Mouse (Mus musculus) ES-Bruce4 (cell line): ENCODE data around the gene Tmem167b. TPM values are rescaled to one million over a fixed set of nuclear protein-coding genes. Genes with fewer than 3 reads are reported as not detected.
"Not testable (repeated sequence)": the region's sequence is repeated elsewhere in the genome, so short reads cannot be mapped to it uniquely, and the experiment has no call there.

Experiments used
- H3K27ac ChIP-seq: 2 replicates; pipeline ENCODE4 v1.5.1; 2012; ENCODE audit warnings: low read length, inconsistent platforms; ENCODE audit not compliant: insufficient read depth
- H3K27me3 ChIP-seq: 2 replicates; pipeline ENCODE4 v1.6.1; 2012; ENCODE audit warnings: mild to moderate bottlenecking, low read length, inconsistent platforms; ENCODE audit not compliant: control insufficient read depth, poor library complexity, insufficient read depth, severe bottlenecking
- H3K36me3 ChIP-seq: 2 replicates; pipeline ENCODE4 v1.6.1; 2012; ENCODE audit warnings: inconsistent platforms, mild to moderate bottlenecking, low read length, moderate library complexity; ENCODE audit not compliant: control insufficient read depth, poor library complexity, insufficient read depth, severe bottlenecking
- H3K4me1 ChIP-seq: one replicate; pipeline ENCODE4 v1.8.1; 2011; ENCODE audit warnings: low read length; ENCODE audit not compliant: control insufficient read depth, insufficient read depth
- H3K4me3 ChIP-seq: 2 replicates; pipeline ENCODE4 v1.5.1; 2011; ENCODE audit warnings: low read depth, mild to moderate bottlenecking, low read length
- H3K9ac ChIP-seq: 2 replicates; pipeline ENCODE4 v1.6.1; 2012; ENCODE audit warnings: low read depth, mild to moderate bottlenecking, inconsistent platforms; ENCODE audit not compliant: poor library complexity, severe bottlenecking
- H3K9me3 ChIP-seq: replicated peaks from 2 replicates; pipeline ENCODE4 v1.6.1; 2012; ENCODE audit warnings: mild to moderate bottlenecking, low read length, inconsistent platforms; ENCODE audit not compliant: control insufficient read depth, poor library complexity, insufficient read depth, severe bottlenecking
- CTCF ChIP-seq: IDR thresholded peaks from one replicate; pipeline ENCODE4 v1.8.1; 2011; ENCODE audit warnings: low read depth, low read length
- EP300 ChIP-seq: IDR thresholded peaks from 2 replicates; pipeline ENCODE4 v1.6.1; 2011; ENCODE audit warnings: low read depth, low read length; ENCODE audit not compliant: insufficient read depth
- POLR2A ChIP-seq: IDR thresholded peaks from one replicate; pipeline ENCODE4 v1.8.1; 2011; ENCODE audit warnings: low read length; ENCODE audit not compliant: insufficient read depth
- polyA plus RNA-seq: library from polyadenylated mRNA; stranded (reverse); fragments of >200 nt; gene quantifications from 2 replicates; pipeline ENCODE4 v1.2.4, GENCODE M21; 2011; ENCODE audit warnings: low read depth; ENCODE audit not compliant: missing spikeins, insufficient read depth, insufficient read length

Gene Tmem167b
- polyA plus RNA-seq, 1 experiment = 25.5 TPM

DNA sequence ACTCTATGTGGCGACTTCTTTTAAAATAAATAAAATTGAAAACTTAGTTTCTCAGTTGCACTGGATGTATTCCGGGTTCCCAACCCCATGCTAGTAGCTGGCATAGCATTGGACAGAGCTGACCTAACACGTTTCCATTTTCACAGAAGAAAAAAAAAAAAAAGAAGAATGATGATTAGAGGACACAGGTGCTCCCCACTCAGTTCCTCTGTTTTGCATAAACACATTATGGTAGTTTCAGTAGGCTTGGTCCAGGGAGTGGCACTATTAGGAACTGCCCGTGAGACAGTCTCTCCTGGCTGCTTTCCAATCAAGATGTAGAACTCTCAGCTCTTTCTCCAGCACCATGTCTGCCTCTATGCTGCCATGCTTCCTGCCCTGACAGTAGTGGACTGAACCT is 22.3 kb upstream of the Tmem167b start:
- H3K36me3 ChIP-seq = no peaks in the 10 kb centered on the region; the same call in 1 of the 2 replicates
- no peak overlapping the region for H3K27ac ChIP-seq
- no peak overlapping the region for H3K4me3 ChIP-seq
- no peaks in the 10 kb centered on the region for H3K4me1 ChIP-seq
- no peak overlapping the region for H3K9ac ChIP-seq
- H3K9me3 ChIP-seq = no peaks in the 10 kb centered on the region
- TF ChIP-seq EP300 = no peak
- TF ChIP-seq POLR2A = no peak
- no peak for TF ChIP-seq CTCF
- H3K27me3 ChIP-seq = no peaks in the 10 kb centered on the region; the same call in 1 of the 2 replicates

DNA sequence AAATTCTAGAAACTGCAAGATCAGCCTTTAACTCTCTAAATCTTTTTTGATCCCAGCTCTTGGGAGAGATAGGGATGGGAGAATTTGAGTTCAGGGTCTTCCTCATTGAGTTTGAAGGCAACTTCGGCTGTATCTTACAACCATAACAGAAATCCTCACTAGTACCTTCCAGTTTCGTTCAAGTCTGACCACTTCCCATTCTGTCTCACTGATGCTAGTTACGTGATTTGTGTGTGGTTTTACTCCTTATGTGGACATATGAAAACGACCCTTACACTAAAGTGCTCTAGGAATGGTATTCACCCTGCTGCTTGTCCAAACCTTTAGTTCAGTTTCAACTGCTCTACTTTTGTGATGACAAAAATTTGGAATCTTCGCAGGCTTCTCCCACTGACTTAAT is 11.8 kb upstream of the Tmem167b start:
- no peak overlapping the region for H3K9ac ChIP-seq

DNA sequence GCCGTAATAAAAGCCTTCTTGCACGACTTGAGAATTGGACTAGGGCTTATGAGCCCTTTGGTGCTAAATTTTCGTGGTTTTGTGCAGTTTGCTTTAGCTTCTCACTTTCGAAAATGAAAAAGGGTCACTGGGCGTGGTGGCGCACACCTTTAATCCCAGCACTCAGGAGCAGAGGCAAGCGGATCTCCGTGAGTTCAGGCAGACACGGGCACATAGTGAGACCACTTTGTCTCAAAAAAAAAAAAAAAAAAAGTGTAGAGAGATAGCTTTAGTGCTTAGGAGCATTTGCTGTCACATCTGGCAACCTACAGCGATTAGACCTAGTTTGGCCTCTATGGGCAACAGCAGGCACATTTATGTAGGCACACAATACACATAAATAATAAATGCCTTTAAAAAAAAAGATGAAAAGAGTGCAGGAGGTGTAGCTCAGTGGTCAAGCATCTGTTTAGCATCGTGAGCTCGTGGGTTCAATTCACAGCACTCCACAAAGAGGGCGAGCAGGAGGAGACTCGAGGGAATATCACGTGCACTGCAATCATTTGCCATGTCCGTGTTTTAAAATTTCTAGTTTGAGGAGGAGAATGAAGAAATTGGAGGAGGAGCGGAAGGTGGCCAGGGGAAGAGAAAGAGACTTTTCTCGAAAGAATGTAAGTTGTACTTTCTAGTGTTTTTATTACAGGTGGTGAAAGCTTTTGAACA is 10.2 kb upstream of the Tmem167b start:
- TF ChIP-seq POLR2A = no peak
- no peak for TF ChIP-seq EP300
- TF ChIP-seq CTCF = no peak
- H3K27ac ChIP-seq = no peak overlapping the region
- peak overlapping the region; percentile 87 for H3K9ac ChIP-seq
- no peaks in the 10 kb centered on the region for H3K27me3 ChIP-seq
- no peaks in the 10 kb centered on the region for H3K4me1 ChIP-seq
- peak overlapping the region; percentile 78 for H3K4me3 ChIP-seq
- H3K9me3 ChIP-seq = no peaks in the 10 kb centered on the region
- H3K36me3 ChIP-seq = no peaks in the 10 kb centered on the region; the same call in 1 of the 2 replicates

More for the DNA sequence above, 11.8 kb upstream of the Tmem167b start:
- no peak overlapping the region for H3K27ac ChIP-seq
- no peaks in the 10 kb centered on the region for H3K4me1 ChIP-seq
- no peak overlapping the region for H3K4me3 ChIP-seq
- no peaks in the 10 kb centered on the region for H3K27me3 ChIP-seq
- H3K36me3 ChIP-seq = peaks cover 1% of the 10 kb centered on the region; the same call in 1 of the 2 replicates
- TF ChIP-seq POLR2A (no peak), CTCF (no peak), EP300 (no peak)
- H3K9me3 ChIP-seq = no peaks in the 10 kb centered on the region

DNA sequence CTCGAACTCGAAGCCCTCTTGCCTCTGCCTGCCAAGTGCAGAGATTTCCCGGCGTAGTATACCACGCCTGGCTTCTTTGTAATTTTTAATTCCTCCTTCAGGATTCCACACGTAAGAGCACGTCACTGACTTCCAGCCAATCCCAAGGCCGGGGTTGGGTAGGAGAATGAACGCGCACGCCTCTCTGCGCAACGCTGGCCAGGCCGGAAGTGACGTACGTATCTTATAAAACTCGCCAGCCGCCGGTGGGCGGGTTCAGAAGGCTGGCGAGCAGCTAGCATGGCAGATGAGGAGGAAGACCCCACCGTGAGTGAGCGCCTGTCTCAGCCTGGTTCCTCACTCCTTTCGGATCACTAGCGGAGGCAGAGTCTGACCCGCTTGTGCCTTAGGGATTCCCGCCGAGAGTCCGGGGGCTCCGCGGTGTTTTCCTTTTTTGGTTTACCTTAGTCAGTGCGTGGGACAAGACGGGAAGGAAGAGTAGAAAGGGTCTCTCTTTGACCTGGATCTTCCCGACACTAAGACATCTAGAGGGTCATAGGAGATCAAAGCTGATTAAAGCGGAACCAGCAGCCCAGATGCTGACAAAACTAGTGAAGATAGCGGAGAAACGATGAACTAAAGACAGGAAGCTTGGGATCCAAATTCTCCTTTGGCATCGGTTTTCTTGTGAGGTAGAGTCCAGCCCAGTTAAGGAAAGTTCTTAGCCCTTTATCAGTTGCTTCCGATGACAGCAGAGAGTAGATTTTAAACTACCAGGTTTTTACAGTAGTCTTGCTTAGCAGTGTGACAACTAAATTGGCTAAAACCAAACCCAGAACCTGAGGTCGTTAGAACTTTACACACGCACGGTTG is 9.4 kb upstream of the Tmem167b start, which contains the start of gene Taf13:
Gene Taf13, plus strand, starts transcription at position 256 of the 852 bp plus-strand sequence.
- no peaks in the 10 kb centered on the region; the same call in 1 of the 2 replicates for H3K36me3 ChIP-seq
- H3K27ac ChIP-seq = no peak within 1 kb of the TSS
- H3K4me3 ChIP-seq = peak within 1 kb of the TSS; percentile 78
- TF ChIP-seq POLR2A = peak; percentile 100
- no peak for TF ChIP-seq EP300
- no peak for TF ChIP-seq CTCF
- H3K9me3 ChIP-seq = no peaks in the 10 kb centered on the region
- peak within 1 kb of the TSS; percentile 87 for H3K9ac ChIP-seq
- no peaks in the 10 kb centered on the region for H3K4me1 ChIP-seq
- H3K27me3 ChIP-seq = no peaks in the 10 kb centered on the region

DNA sequence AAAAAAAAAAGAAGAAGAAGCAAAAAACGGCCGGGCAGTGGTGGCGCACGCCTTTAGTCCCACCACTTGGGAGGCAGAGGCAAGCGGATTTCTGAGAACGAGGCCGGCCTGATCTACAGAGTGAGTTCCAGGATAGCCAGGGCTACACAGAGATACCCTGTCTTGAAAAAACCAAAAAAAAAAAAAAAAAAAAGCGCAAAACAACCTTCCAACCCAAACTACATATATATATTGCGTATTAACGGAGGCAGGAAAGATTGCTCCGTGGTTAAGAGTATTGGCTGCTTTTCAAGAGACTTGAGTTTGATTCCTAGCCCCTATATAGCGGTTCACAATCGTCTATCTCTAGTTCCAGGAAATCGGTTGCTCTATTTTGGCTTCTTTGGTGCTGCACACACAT is 8.5 kb upstream of the Tmem167b start:
- Histone ChIP-seq H3K9me3 (no peaks in the 10 kb centered on the region), H3K27me3 (no peaks in the 10 kb centered on the region), H3K4me1 (no peaks in the 10 kb centered on the region), H3K27ac (no peak overlapping the region), H3K9ac (no peak overlapping the region), H3K4me3 (no peak overlapping the region), H3K36me3 (no peaks in the 10 kb centered on the region; the same call in 1 of the 2 replicates)
- TF ChIP-seq CTCF (no peak), POLR2A (no peak), EP300 (no peak)

DNA sequence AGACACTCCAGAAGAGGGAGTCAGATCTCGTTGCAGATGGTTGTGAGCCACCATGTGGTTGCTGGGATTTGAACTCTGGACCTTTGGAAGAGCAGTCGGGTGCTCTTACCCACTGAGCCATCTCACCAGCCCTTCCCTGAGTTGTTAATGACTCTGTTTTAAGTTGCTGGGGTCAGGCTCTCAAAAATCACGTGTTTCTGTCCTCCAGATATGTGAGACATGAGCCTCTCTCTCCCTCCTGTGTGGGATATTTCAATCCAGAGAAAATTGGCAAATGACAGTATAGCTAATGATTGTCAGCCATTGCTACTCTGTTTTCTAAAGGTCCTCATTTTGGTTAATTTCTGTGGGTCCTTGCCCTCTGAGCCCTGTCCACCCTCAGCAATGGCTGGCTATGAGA is 7.4 kb upstream of the Tmem167b start:
- H3K9me3 ChIP-seq, H3K4me1 ChIP-seq, H3K4me3 ChIP-seq, H3K27ac ChIP-seq, H3K27me3 ChIP-seq, H3K36me3 ChIP-seq, H3K9ac ChIP-seq: not testable (repeated sequence)
